Mouse (Mus musculus): ENCODE data around the gene Pam16.

Pam16 gene

DNA sequence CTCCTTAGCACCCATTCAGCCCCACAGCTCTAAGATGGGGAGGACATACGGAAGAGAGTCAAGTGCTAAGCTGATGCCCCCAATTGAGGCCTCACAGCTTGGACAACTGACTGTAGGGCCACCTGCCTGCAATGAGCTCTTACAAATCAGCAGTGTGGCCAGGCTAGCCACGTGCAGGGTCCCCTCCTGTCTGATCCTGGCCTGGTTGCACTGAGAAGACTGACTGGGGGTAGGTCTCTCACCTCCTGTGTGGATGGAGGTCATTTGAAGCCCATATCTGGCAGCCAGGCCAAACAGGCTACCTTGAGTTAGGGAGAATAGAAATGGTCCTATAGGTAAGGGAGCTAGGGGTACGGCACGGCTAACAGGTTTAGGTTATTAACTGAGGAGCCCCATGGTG is 21.1 kb upstream of the Pam16 start:
- no peak for DNase-seq (ENCODE audit: low spot score)

DNA sequence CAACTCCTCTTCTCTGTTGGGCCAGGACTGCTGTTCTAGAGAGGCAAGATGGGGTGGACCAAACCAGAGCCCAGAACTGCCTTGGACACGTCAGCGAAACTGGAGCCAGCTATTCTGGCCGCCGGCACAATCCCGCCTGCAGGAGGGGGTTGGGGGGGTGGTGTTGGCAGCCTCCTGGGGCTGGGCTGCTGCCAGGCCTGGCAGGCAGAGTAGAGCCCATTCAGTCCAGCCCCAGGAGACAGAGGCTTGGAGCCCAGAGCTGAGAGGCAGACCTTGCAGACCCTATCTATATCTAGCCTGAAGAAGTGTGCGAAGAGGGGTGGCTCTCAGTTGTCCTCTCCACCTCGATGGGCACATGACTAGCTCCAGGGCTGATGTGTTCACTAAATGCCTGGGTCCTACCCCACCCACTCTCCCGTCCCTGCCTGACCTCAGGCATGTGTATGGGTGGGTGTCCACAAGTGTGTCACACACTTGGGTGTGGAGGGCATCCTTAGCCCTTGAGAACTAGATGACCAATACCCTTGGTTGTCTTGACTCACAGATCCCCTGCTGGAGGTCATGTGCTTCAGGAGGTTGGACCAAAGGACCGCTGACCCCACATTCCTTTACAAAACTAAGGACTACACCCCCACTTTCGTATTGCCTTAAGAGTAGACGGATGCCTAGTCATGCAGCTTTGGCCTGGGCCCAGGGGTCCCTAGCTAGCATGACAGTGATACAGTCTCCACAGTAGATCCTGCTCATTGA is 19.1 kb upstream of the Pam16 start:
- DNase-seq (ENCODE audit: low spot score) = peak; percentile 67

DNA sequence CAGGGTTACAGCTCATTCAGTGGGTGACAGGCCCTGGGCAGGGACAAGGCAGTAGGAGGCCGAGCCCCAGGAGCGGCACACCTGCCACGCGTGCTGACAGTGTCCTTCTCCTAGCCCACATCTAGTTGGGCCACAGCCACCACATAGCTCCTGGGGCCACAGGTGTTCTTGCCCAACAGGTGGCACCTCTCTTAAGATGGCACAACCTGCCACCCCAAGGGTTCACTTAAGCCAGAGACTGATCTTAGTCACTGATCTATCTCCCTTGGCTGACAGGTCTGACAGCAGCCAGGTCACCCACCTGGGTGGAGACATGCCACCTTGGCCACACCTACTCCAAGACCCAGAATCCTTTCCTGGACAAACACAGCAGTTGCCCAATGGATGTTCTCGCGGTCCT is 18.1 kb upstream of the Pam16 start:
- no peak for DNase-seq (ENCODE audit: low spot score)

DNA sequence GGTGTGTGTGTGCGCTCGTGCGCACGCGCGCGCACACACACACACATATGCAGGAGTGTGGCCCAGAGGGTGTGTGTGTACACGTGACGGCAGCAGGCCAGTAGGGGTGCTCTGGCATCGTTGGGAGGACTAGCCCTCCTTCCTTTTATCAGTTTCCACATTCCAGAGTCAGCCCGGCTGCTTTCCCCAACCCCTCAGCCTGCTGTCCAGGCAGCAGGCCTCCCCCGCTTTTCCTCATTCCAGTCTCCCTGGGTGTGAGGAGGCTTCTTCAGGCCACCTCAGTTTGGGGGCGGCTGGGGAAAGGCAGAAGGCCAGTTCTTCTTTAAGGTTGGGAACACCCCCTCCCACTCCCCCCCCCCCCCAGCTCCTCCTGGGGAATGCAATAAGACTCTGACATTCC is 17.4 kb upstream of the Pam16 start:
- DNase-seq (ENCODE audit: low spot score) = no peak

DNA sequence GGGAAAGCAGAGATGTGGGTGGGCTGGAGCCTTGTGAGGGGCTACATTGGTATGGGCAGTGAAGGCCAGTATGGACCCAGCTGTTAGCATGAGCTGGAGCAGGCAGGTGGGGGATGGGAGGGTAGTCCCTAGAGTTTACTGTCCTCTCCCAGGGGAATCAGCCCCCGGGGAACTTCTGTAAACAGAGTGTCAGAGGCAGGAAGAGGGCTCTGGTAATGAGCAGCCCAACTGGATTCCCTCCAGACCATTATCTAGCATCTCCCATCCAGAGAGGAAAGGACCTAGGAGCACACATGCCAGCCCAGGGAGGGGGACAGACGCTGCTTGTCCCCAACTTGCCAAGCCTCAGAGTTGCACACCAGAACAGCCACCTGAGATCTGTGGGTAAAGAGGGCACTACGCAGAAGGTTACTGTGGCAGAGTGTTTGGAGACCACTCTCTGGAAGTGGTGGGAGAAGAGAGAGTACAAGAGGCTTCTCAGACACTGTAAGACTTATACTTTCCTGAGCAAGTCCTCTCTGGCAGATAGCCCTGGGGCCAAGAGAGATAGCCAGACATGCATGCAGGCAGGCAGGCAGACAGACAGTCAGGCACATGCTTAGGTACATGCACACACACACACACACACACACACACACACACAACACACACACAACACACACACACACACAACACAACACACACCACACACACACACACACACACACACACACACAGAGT is 16.5 kb upstream of the Pam16 start:
- DNase-seq (ENCODE audit: low spot score) = no peak

DNA sequence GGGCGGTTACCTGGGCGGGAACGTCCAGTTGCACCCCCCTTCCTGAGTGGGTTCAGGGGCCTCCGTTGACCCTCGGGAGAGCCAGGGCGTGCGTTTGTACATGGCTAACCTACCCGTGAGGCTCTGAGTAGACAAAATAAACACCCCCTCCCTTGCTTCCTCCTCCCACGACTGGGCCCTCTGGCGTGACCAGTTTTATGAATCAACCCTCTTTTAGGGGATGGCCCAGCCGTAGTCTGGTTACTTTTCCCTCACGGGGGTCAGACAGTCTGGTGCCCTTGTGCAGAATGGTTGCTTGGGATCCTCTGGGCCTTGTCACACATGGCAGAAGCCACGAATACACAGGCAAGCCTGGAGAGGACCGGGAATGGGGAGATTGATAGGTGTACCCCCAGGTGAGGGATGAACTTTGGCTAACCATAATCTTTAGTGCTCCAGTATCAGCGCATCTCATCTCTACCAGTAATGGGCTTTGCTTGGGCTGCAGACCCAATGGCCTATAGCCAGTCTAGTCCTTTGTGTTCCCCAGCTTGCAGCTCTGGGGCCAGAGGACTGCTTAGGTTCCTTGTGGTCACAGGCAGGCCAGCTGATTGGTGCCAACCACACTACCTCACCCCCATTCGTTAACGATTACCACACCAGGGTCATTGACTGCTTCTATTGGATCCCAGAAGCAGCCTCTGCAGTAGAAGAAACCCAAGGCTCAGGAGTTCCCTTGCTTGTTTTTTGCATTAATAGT is 15.6 kb upstream of the Pam16 start:
- DNase-seq (ENCODE audit: low spot score) = no peak

DNA sequence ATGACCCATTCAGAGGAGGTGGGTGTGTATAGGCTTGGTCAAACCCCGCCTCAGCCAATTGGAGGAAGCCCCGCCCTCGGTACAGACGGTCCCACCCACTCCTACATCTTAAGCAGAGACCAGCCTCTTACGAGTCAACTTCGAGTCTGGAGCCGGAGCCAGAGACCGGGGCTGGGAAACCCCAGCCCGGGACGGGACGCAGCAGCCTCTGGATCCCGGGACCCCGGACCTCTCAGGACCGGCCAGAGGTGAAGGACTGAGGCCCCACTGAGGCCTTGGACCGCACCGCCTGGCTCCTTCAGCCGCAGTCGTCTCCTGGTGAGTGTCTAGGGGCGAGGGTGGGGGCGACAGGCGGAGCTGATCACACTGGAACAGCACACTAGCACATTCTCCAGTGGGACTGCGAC is 15.0 kb upstream of the Pam16 start, which contains the start of the genes Vasn and Dnaja3:
Vasn (plus strand) TSS at position 111 of the 407 bp plus-strand sequence.
Dnaja3 (plus strand) TSS at position 159 of the 407 bp plus-strand sequence.
- DNase-seq (ENCODE audit: low spot score) = peak; percentile 76

DNA sequence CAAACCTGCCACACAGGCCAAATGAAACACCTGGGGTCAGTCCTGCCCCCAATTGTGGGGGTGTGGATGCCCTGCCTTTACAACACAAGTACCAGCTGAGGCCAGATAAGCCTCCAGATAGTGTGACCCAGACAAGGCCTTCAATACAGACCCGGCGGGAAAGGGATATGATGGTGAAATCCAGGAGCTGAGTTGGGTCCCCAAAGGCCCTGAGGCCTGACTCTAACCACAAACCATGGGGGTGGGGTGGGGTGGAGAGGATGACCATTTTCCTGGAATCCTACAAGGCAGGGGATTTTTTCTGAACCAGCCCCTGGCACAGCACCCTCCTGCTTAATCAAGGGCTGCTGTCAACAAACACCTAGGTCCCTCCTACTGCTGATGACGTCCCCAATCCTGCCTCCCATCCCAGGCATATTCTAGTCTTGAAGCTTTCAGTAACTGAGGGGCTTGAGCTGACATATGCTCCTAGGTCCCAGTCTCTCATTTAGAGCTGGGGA is 14.2 kb upstream of the Pam16 start:
- no peak for DNase-seq (ENCODE audit: low spot score)

DNA sequence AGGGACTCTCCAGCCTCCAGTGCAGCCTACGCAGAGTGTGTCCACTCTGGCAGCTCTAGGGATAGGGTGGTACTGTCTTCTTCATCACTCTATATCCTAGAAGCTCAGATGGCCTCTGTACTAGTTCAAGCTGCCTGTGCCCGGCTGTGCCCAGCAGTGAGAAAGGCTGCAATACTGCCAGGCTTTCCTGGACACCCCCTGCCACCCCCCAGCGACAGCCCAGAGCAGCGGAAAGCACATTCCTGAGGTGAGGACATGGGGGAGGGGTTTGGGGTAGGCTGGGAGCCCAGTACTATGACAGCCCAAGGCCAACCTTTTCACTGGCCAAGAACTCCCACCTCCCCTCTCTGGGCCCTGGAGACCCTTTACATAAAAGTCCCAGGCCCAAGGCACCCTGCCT is 11.0 kb upstream of the Pam16 start:
- DNase-seq (ENCODE audit: low spot score) = no peak

DNA sequence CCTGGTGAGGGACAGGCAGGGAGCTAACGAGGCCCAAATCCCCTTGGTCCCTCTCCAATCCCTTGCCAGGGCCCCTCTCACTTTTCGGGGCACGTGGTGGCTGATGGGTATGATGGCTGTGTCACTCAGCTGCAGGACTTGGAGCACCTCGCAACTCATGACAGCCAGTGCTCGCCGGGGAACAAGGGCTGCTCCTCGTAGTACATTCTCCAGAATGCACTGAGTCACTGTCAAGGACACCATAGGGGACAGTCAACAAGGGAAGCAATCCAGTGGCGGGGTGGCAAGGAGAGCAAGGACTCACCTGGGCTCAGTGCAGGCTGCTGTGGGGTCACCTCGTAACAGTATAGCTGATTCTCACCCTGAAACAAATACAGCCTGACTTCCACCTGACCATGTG is 9.9 kb upstream of the Pam16 start:
- no peak for DNase-seq (ENCODE audit: low spot score)

DNA sequence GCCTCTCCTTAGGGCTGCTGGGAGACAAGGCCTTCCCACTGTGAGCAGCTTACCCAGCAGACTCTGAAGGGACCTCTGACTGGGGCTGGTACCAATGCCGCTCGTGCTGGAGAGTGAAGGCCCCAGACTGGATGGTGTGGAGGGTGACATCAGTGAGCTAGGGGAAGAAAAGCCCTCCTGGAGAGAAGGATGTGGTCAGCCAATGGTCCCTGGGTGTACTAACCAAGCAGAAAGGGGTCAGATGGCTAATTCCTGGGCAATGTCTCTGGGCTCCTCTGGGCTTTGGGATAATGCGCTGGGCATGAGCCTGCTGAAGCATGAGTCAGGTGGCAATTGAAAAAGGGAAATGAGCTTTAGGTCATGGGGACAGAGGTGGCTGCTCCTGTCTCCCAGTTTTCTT is 8.9 kb upstream of the Pam16 start:
- no peak for DNase-seq (ENCODE audit: low spot score)

DNA sequence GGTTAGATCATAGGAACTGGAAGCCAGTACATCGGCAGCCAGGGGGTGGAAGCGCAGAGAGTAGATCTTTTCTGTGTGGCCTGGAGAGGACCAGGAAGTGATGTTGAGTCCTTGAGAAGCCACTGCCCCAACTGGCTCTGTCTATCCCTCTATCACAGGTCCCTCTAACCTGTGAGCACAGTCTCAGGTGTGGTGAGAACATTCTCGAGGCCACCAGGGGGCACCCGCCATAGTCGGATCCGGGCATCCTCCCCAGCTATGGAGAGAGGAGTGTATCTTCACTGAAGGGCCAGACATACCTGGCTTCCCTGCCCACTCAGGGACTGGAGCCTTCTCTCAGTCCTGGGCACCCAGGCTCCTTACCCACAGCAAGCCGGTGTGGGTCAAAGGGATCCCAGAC is 7.3 kb upstream of the Pam16 start:
- DNase-seq (ENCODE audit: low spot score) = no peak

DNA sequence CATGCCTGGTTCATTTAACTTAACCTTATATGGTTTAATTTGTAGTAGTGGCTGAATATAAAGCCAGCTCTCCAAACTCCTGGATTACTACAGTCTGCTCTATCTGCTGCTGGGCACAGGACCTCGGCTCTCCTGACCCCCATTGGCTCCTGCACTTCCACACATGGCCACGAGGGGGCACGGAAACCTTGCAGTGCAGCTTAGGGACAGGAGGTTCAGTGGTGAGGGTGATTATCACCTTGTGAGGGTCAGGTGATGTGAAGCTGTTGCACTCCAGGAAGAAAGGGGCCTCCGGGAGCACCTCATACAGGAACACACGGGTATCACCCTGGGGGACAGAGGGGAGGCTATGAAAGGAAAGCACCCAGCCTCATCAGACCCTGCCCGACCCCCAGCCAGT is 5.2 kb upstream of the Pam16 start:
- peak; percentile 84 for DNase-seq (ENCODE audit: low spot score)

DNA sequence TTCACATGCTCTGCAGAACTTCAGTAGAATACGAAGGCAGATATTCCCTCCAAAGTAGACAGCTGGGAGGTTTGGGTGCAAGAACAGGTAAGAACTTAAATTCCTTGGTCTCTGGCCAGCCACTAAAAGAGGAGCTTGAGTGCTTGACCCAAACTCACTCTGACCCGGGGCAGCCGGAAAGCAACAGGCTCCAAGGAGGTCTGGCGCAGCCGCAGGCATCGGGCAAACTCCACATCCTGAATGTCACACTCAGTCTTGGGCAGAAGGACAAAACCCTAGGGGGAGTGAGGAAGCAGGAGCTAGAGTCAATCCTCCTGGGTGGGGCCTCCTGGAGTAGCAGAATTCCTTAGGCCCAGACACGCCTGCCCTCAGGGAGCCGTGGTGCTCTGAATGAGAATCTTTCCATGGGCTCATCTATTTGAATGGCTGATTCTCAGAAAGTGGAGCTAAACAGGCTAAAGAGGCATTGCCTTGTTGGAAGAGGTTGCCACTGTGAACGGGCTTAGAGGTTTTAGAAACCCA is 4.2 kb upstream of the Pam16 start:
- no peak for DNase-seq (ENCODE audit: low spot score)

DNA sequence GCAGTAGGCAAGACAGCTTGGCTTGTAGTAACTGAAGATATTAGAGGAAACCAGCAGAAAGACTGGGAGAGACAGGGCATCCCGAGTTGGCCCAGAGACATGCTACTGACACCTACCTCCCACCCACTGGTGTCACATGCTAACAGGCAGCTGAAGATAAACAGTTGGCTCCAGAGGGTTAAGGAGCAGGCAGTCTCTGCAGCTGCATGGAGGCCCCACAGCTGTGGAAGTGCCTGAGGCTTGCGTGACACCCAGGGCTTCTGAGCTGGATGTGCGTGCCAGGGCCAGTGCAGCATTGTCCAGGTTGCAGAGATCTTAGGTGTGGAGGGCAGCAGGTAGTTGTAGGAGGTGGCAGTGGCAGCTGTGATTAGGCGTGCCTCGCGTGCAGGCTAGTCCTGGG is 2.3 kb upstream of the Pam16 start:
- DNase-seq (ENCODE audit: low spot score) = no peak

DNA sequence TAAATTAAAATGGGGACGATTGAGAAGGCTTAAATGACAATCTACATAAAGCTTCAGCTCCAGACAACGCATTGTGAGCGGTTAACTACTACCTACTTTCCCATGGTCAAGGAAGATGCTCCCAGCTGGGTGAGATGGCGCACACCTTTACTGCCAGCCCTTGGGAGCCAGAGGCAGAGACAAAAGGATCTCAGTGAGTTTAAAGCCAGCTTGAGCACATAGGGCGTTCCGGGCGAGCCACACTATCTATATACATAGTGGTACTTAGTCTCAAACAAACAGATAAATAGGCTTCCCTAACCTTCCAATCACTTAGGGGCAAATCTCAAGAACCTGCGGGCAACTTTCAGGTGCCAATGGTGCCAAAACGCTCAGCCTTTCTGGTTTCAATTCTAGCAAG is 714 bp downstream of the Pam16 start:
- DNase-seq (ENCODE audit: low spot score) = no peak

DNA sequence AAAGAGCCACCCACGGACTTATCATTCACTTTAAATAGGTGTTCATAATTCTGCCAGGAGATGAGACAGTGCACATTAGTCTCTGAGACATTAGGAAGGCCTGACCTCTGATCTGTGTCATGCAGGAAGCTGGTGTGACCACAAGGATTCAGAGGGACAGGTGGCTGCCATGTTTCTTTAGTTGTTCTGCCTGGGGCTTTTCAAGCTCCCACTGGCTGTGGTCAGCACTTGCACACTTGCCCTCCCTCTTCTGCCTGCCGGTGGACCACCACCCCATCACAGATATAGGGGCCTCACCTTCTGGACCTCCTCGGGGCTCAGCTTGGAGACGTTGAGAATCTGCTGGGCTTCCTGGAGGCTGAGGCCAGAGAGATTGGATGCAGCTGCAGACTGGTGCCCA is 8.0 kb downstream of the Pam16 start:
- no peak for DNase-seq (ENCODE audit: low spot score)

DNA sequence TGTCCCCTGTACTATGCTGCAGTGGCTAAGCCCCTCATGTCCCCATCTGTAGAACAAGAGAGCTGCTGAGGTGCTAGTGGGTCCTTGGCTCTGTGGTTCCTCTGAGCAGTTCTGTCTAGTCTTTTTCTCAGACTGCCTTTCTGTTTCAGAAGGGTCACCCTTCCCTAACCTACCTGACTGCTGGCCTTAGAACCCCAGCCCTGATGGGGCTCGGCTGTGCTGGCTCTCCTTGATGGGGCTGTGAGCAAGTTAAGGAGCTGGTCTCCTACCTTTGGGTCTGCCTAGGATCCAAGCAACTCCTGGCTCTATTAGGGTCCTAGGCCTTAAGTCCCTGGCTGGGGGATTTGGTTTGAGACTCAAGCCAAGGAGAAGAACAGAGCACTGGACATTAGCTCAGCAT is 9.5 kb downstream of the Pam16 start:
- DNase-seq (ENCODE audit: low spot score) = no peak

DNA sequence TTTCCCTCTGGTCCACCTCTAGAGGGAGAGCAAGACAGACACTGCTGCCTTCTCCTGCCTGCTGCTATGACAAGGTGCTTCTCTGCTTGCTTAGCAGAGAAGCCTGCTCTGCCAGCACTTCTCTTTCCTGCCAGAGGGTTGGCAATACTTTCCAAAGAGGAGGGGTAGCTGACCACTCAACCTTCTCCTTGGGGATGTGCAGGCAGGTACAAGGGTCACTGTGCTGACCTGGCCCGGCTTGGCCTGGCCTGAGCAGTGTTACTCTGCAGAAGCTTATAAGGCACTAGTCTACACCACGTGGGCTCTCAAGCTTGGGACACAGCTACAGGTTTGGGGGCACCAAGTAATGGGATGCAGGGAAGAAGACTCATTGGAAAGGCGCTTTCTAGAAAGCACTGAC is 10.1 kb downstream of the Pam16 start:
- DNase-seq (ENCODE audit: low spot score) = no peak

DNA sequence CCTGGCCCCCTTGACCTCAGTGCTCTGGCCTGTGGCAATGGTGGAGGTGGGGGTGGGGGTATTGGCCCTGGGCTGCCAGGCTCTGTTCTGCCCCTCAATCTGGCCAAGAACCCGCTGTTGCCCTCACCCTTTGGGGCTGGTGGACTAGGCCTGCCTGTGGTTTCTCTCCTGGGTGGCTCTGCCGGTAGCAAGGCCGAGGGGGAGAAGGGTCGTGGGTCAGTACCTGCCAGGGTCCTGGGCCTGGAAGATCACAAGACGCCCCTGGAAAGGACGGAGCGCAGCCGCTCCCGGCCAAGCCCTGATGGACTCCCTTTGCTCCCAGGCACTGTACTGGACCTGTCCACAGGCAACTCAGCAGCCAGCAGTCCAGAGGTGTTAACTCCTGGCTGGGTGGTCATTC is 11.1 kb downstream of the Pam16 start:
- DNase-seq (ENCODE audit: low spot score) = no peak

DNA sequence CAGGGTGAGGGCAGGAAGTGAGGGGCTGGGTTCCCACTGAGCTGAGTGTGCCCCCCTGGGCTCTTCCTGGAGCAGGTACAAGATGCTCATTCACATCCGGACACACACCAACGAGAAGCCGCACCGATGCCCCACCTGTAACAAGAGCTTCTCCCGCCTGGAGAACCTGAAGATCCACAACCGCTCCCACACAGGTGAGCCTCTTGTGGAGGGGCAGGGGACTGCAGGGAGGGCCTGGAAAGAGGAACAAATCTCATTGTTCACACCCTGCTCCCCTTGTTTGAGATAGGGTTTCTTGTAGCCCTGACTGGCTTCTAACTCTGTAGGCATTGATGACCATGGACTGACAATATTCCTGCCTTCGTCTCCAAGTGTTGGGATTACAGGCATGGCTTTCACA is 13.1 kb downstream of the Pam16 start:
- no peak for DNase-seq (ENCODE audit: low spot score)

DNA sequence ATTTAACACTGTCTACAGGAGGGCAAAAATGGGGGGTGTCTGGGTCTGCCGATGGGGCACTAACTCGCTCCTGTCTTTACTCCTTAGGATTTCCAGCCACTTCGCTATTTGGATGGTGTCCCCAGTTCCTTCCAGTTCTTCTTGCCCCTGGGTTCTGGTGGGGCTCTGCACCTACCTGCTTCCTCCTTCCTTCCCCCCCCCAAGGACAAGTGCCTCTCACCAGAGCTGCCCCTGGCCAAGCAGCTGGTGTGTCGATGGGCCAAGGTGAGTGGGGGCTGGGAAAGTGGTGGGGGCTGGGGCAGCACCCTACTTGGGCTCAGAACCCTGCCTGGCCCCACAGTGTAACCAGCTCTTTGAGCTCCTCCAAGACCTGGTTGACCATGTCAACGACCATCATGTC is 13.6 kb downstream of the Pam16 start:
- DNase-seq (ENCODE audit: low spot score) = no peak
